Mouse (Mus musculus) MN1 (cell line): ENCODE results near the gene Mbnl2.

Experiments
- DNase-seq: peaks from one replicate; pipeline ENCODE4 v3.0.0-alpha.2; 2016; ENCODE audit warnings: low spot score

Mbnl2 gene

DNA sequence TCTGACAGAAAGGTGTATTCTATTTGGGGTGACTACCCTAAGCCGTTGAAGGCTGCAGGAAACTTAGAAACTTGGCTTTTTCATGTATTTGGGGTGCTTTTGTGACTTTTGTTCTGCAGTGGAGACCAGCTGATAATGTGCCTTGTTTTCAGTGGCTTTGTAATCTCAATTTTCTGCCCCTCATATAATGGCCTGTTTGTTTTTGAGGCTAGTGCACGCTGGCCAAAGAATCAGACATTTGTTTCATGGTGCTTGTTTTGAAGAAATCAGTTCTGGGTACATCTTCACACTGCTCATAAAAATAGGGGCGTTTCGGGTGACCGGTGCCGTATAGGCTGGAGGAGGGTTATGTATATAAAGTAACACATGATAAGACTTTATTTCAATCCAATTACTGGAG lies 22.4 kb downstream of the Mbnl2 start:
- no peak for DNase-seq

DNA sequence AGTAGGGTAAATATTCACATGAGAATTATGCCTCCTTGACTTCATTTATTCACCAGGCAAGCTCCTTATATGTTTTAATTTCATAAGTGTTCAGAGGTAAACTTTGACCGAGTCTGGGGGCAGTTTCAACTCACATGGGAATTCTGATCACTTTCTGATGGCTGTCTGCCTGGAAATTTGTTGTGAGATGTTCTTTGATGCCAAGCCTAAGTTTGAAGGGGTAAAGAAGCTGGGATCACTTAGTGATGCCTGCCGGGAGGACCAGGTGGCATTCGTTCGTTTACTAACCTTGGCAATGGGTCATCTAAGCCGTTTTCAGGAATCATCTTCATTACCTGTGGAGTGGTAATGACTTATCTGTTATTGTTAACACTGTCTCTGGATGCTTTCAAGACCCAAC lies 23.0 kb downstream of the Mbnl2 start:
- no peak for DNase-seq

DNA sequence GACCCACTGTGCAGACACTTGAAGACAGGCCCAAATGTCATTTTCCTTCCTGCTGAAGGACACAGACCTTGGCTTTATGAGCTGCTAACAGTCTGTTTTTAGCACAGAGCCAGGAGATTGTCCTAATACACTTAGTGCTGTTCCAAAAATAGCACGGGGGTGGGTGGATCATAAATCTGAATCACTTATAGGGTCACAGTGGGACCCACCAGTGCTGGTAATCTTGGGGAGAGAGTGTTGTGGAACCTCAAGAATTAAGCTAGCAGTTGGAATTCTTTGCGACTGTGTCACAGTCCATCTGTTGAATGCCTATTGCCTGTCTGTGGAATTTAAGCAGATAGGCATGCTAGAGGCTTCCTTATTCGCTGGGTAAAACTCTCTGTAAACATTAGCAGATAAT lies 24.2 kb downstream of the Mbnl2 start:
- no peak for DNase-seq

DNA sequence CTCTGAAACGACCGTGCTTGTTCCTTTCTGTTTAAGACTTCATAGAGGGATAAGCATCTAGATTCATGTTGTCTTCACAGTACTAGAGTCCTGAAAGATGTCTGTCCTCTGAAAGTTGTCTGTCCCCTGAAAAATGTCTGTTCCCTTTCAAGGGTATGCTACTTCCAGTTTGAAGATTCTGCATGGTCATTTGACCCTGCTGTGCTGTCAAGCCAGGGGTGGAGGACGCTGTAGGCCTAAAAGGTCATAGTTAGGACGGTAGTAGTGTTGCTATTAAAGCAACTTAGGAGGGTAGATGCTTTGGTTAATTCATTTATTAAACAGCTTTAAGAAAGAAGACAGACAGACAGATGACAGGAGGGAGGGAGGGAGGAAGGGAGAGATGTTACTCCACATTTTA lies 24.7 kb downstream of the Mbnl2 start:
- DNase-seq = no peak

DNA sequence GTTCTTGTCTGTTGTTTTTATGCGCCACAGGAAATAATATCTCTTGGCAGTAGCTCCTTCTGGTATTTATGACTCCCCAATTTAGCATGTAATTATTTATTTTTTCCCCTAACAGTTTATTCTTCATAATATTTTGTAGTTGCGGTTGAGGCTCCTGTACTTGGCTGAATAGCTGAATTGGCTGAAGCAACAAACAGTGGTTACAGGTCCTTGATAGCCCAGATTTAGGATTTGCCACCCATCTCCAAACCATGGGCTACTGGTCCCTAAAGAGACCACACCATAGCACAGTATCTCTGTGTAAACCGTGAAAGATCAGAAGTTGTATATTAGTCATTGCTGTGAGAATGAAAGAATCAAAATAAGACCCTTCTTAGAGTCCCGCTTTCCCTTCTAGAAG lies 25.3 kb downstream of the Mbnl2 start:
- DNase-seq = no peak

DNA sequence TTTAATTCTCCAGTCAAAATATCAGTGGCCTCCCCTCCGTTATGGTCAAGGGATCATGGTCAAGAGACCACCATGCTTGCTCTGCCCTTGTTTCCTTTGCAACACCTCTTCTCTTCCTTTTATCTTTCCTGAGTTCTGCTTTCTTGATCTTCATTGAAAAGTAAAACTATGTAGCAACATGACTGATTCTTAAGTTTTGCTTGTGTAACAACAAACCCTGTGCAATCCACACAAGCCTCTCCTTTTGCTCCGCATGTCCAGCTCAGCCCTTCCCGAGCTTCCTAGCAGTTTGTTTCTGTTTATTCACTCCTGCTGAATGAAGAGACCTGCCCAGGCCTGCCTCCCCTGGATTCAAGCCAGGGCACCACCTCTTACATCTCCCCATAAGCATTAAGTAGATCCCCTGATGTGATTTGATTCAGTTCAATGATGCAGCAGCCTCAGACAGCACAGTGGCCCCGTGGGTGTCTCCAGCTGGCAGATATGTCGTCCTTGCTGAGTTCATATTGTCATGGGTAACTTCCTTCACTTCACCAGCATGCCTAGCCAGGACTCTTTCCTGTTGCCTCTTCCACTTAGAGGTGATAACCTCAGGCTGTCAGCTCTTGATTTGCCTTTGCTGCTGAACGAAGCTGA lies 27.6 kb downstream of the Mbnl2 start:
- peak; percentile 74 for DNase-seq

DNA sequence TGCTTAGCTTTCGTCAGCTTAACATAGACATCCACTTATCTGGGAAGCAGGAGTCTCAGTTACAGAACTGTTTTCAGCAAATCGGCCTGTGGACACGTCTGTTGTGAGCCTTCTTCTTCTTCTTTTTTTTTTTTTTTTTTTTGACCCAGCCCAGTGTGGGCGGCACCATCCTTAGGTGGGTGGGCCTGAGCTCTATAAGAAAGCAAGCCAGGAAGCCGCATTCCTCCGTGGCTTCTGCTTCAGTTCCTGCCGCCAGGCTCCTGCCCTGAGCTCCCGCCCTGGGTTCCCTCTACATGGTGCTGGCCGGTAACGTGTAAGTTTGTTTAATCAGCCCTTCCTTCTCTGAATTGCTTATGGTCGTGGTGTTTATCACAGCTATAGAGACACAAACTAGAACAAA lies 30.8 kb downstream of the Mbnl2 start:
- no peak for DNase-seq

DNA sequence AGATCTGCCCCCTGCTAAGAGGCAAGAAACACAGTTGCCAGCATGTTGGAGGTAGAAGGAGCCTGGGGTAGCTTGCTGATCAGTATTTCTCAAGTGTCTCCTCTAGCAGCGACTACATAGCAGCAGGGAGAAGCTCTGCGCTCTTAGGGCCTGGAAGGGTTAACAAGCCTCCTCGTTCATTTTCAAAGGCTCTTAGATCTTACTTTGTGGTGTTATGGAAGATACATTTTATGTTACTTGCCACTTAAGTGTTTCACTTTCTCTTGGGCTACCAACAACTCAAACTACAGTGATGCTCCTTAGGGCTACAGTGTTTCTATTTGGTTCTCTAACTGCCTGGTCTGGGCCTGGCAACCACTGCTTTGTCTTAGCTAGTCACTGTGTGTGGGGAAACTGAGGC lies 31.9 kb downstream of the Mbnl2 start:
- DNase-seq = no peak

DNA sequence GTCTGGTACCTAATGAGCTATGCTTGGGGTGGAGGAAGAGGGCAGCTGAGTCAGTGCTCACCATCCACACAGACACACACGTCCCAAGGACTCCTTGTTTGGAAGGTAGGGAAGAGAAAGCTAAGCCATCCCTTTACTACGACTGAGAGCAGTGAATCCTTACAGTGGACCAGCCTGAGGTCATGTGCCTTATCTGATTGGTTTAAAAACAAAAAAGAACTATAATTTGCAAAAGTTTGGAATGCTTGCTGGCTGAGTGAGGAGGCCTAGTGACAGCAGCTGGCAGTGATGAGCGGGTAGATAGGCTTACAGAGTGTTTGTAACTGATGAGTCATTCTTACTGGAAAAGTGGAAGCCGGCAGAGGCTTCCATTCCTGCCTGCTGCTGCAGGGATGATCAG lies 32.5 kb downstream of the Mbnl2 start:
- peak; percentile 68 for DNase-seq

DNA sequence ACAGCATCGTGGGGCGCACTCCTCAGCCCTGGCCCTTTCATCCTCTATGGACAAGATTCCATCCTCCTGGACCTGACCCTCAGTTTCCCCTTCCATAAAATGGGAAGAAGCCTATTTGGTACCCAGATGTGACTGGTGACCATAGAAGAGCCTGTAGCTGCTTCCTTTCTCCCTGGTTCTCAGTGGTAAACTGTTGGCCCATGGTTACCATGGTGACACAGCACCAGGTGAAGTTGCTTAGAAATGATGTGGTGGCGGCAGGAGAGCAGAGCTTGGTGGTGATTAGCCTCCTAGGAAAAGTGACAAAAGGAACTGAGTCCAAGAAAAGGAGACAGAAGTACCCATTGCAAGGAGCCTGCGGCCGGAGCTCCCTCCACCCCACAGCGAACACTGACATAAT lies 34.2 kb downstream of the Mbnl2 start:
- no peak for DNase-seq

DNA sequence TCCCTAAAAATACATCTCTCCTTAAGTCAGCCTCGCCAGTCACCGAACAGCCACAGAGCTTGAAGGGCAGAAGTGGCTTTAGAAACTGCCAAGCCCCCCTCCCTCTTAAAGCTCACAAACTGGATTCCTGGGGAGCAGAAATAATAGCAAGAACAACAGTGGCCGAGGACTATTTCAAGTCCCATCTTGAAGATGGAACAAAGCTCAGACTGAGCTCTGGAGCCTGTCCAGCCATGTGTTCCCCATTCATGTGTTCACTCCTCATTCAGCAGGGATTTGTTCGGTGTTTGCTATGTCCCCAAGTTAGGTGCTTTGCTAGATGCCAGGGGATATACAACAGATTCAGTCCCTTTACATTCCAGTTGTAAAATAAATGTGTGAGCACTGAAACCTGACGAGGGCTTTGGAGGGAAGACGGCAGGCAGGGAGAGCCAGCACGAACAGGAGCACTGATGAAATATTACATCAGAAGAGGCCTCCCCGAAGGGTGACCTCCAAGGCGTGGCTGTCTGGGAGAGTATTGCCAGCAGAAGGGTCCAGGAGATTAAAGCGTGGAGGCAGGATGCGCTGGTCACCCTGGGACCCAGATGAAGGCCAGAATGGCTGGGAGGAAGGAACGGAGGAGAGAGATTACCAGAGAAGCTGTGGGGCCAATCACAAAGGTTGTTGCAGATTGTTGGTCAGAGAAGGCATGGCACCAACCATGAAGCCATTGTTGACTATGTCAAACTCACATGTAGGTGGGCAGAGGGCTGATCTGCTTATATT lies 36.0 kb downstream of the Mbnl2 start:
- DNase-seq = no peak

DNA sequence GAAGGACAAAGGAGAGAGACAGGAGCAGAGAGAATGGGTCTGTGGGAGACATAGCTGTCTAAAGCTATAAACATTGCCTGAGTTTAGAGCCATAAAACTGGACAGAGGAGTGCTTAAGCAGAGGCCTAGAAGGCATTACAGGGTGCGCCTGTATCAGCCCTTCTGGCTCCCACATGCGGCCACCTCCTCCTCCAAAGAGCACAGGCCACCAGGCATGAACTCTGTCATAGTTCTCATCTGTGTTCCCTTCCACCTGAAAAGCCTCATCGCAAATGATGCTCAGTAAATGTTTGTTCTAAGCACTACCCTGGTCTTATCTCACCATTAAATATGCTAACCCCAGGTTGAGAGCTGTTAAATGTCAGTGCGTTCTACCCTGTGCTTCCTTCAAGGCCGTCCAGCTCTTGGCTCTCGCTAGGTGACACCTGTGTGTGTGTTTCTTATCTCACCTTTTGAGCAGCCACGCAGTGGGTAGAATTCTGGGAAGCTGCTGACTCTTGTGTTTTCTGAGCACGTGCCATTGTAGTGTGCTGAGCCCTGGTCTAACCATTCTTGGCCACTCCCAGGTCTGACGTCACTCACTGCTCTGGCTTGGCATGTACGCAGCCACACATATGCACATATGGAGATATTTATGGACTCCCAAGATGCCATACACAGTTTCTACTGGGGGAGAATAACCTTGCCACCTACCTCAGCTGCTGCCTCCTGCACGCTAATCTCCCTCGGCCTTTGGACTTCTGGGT lies 37.4 kb downstream of the Mbnl2 start:
- DNase-seq = no peak

DNA sequence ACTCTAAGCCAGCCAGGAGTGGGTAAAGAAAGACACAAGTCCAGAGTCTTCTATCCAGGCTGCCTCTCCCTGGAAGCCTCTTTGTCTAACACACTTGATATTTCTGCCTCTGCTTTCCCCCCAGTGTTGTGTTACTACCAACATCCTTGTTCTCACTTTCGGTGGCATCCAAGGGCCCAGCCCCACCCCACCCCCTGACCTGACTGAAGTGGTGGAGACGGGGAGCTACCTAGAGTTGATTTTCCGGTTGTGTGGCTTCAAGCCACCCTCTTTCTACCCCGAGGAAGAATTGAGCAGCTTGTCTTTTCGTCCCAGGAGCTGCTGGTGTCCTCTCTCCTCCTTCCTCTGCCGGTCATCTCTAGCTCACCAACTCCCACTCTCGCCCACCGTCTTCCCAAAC lies 38.0 kb downstream of the Mbnl2 start:
- DNase-seq = no peak

DNA sequence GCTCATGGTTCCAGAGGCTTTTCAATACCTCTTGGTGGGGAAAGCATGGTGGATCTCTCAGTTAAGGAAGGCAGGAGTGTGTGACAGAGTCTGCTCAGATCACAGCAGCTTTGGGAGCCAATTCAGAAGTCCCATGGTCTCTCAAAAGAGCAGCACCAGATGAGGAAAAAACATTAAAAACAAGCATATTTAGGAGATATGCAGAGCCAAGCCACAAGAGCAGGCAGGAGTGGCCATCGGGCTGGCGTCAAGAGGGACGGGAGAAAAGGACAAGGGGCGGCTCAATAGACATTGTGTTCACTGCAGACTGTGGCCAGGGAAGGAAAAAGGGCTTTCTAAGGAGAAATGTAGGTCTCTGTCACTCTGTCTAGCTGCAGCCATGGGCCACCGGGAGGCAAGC lies 40.3 kb downstream of the Mbnl2 start:
- no peak for DNase-seq

DNA sequence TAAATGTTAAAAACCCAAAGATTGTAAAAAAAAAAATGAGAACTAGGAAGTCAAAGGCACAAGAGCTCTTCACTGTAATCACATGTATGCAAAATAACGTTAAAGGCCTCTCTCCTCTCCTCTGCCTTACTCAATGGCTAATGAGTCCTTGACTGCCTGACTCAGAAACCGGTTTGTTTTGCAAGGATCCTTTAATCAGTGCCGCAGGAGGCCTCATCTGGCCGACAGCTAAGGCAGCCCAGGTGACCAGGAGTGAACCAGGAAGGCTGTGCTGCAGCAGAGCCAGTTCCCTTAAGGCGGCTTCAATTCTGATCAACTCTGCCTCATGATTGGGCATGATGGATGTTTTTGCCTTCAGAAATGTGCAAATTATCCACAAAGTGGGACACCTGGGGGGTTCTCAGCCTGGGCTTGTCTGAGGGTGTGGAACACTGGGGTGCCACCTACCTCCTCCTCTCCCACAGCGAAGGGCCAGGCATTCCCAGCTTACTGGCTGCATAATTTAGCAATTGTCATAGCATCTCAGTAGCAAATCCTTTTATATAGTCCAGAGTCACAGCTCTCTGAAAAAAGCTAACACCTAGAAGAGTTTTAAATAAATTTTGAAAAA lies 43.0 kb downstream of the Mbnl2 start:
- no peak for DNase-seq

DNA sequence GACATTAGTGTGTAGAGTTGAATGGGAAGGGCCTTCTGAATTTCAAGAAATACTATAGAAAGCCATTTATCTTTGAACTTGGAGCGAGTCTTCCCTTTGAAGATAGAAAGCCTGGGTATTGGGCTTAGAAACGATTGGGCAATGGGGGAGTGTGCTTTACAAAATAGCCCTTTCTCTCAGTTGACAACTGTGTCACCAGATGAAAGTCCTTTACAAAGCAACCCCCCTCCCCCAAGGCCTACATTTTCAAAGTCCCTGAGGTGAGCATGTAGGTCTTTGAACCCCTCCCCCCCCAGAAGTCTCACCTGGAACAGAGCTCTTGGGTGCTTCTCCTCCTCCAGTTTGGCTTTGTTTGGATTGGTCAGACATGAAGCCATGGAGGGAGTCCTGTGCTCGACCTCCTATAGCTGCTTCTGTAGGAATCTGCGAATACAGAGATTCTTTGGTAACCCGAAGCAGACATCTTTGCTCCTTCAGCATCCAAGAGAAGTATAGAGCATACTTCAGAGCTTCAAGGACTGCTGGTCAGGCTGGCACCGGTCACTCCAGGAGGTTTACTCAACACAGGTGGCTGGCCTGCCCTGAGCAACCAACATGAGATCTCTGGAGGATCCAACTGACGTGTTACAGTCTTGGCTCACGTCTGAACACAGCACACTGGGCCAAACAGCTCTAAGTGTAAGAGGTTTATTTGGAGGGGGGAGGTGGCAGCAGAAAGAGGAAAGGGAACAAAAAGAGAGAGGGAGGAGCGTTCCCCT lies 43.7 kb downstream of the Mbnl2 start:
- no peak for DNase-seq

DNA sequence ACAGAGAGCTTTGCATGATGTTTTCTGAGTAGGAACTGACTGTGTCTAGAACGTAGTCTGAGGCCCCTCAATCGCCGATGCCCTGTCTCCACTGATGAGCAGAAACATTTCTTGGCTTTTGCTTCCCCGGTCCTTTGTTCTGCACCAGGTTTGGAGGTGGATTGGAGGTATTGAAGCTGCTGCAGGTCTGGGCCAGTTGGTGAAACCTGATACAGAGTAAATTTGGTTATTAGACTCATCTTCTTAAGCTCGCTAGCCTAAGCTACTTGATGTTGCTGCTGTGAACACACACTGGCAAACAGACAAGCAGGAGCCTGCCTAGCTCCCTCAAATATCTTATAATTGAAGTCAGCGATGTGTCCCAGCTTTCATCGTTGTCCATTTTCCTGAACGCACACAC lies 46.6 kb downstream of the Mbnl2 start:
- no peak for DNase-seq

DNA sequence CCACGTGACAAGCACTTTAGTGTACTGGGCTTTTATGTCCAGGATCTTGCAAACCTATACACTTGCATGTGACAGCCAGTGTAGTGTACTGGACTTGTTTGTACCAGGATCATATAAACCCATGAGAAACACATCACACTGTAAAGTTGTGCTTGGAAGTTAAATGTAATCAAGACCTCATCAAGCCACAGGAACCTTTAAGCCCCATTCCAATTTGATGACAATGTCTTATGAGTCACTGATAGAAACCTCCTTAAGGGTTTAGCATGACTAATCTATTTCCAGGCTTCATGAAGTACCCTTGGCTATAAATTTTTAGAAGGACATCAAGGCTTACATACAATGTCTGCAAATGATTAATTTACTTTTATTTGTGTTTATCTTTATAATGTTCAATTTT lies 47.6 kb downstream of the Mbnl2 start:
- DNase-seq = no peak

DNA sequence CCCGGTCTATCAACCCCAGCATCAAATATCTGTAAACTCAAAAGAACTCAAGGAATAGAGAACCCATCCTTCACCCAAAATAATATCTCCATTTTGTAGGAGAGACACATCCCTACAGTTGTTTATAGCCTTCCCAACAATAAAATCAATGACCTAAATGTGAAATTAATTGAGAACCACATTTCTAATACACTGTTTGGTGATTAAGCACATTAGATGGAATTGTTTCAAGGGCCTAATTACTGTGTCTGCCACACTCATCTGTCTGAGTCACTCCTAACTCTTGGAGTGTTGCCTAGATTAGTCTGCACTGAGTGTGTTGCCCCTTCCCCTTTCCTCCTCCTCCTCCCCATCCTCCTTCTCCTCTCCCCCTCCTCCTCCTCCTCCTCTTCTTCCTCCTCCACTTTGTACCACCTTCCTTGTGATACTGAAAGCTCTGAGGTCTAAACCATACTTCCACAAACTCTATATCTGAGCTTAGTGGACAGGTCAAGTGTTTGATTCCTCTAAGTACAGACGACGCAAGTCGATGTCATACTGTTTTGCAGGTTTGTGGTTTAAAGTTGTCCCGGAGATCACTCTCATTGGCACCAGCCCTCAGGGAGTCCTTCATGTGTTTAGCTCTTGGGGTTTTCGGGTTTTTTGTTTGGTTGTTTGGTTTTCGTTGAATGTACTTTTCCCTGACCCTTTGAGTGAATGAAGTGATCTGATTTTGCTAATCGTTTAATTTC lies 48.8 kb downstream of the Mbnl2 start:
- no peak for DNase-seq

DNA sequence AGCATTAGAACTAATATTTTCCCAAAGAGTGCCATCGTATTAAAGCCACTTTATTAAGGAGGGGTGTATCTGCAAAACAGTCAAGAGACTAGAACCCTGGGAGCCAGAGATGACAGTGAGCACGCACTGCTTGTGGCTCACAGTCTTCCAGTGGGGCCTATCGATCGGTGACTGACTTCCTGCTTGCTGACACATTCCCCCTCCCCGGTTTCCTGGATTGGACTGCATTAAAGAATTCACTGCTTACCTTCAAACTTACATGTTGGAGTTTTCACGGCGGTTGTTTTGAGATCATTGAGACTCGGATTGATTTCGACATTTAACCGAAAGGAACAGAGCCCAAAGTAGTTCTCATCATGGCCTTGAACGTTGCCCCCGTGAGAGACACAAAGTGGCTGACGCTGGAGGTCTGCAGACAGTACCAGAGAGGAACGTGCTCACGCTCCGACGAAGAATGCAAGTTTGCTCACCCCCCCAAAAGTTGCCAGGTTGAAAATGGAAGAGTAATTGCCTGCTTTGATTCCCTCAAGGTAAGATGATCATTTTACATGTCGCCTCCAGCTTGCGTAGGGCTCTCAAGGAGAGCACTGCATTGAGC lies 49.5 kb downstream of the Mbnl2 start:
- DNase-seq = no peak

DNA sequence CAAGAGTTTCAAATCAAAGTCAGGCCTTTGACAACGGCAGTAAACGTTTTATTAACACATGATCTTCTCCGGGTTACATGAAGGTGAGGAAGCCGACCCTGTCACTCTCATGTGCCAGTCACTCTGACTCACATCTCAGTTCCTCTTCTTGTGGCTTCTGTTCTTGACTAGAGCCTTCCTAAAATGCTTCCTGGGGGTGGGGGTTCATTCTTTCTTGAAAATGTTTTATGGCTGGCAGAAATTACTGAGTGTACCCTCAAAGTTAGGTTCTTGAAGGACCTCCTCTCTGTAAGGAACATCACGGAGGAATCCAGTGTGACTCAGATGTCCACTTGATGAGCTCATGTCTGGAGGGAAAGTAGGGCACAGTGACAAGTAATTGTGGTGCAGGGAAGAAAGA lies 50.2 kb downstream of the Mbnl2 start:
- DNase-seq = no peak
